Mouse (Mus musculus) limb, embryonic 11.5 days (tissue): ENCODE measurements around the gene Fam78b. TPM values are rescaled to one million over a fixed set of nuclear protein-coding genes. Genes with fewer than 3 reads are reported as not detected.

Experiments
- ATAC-seq: fragments of 200-750 bp; cut with Nextera tagmentation; 2 replicates; pipeline ENCODE4 v1.8.0; 2017; ENCODE audit warnings: low read depth; ENCODE audit not compliant: insufficient number of reproducible peaks, low FRiP score, low TSS enrichment
- DNase-seq: peaks from one replicate; pipeline ENCODE4 v3.0.0-alpha.2; 2015; ENCODE audit warnings: low spot score
- H3K27ac ChIP-seq: fragments of 300-500 bp; sonication (generic); replicated peaks from 2 replicates; pipeline ENCODE4 v1.5.1; 2014; ENCODE audit warnings: low read depth, mild to moderate bottlenecking, low read length
- H3K27me3 ChIP-seq: fragments of 300-500 bp; sonication (generic); 2 replicates; pipeline ENCODE4 v1.6.1; 2014; ENCODE audit warnings: mild to moderate bottlenecking, low read length, mixed read lengths; ENCODE audit not compliant: control insufficient read depth, insufficient read depth
- H3K36me3 ChIP-seq: fragments of 300-500 bp; sonication (generic); 2 replicates; pipeline ENCODE4 v1.6.1; 2014; ENCODE audit warnings: mild to moderate bottlenecking, low read length, moderate library complexity, mixed read lengths; ENCODE audit not compliant: control insufficient read depth, insufficient read depth
- H3K4me1 ChIP-seq: fragments of 300-500 bp; sonication (generic); 2 replicates; pipeline ENCODE4 v1.6.1; 2014; ENCODE audit warnings: low read length, mixed read lengths; ENCODE audit not compliant: control insufficient read depth, insufficient read depth
- H3K4me2 ChIP-seq: fragments of 300-500 bp; sonication (generic); 2 replicates; pipeline ENCODE4 v1.6.1; 2014; ENCODE audit warnings: low read depth, mild to moderate bottlenecking, moderate library complexity; ENCODE audit not compliant: severe bottlenecking
- H3K4me3 ChIP-seq: fragments of 300-500 bp; sonication (generic); 2 replicates; pipeline ENCODE4 v1.5.1; 2014; ENCODE audit warnings: low read depth, low read length
- H3K9ac ChIP-seq: fragments of 300-500 bp; sonication (generic); 2 replicates; pipeline ENCODE4 v1.6.1; 2014; ENCODE audit warnings: mild to moderate bottlenecking, low read length
- H3K9me3 ChIP-seq: fragments of 300-500 bp; sonication (generic); 2 replicates; pipeline ENCODE4 v1.6.1; 2016; ENCODE audit warnings: low read length; ENCODE audit not compliant: control insufficient read depth
- WGBS: fragments of 180-500 bp; shearing (Covaris S2); extraction: QIAGEN DNeasy Blood & Tissue Kit; methylation state at CpG from one replicate; pipeline ENCODE4 v1.1.7; 2014; 5-methylcytosine and 5-hydroxymethylcytosine counted together
- polyA plus RNA-seq: library from polyadenylated mRNA; unstranded; fragments of >200 nt; fragmentation: Nextera tagmentation; extraction: Ambion mirVana; gene quantifications from 2 replicates; pipeline ENCODE4 v1.2.1, GENCODE M21; 2014

Gene Fam78b
- polyA plus RNA-seq, 1 experiment from 2014 or later: 1.4 TPM

DNA sequence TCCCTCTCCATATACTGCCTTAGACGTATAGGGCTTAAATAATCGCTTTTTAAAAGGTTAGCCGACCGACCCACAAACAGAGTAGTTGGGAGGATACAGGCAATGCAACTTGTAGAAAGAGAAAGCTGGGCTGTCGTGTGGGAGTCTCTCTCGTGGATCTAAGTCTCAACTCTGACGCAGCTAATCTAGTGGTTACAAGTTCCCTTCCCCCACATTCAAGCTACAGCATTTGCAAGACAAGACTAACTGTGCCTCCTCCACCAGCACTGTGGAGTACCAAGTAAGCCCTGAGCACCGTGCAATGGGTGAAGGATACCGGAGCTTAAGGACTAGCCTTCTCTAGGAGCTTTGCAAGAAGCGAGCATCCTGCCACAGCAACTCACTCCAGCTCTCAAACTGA lies 64.8 kb downstream of the Fam78b start:
- DNase-seq (no peak), ATAC-seq (no peak)
- H3K4me3 ChIP-seq: no peak overlapping the region
- H3K4me1 ChIP-seq: no peaks in the 10 kb centered on the region
- H3K36me3 ChIP-seq: no peaks in the 10 kb centered on the region
- no peak overlapping the region for H3K9ac ChIP-seq
- H3K9me3 ChIP-seq: no peaks in the 10 kb centered on the region
- 72% methylated on average over 10 of the region's 10 CpGs for WGBS
- H3K27ac ChIP-seq: no peak overlapping the region
- no peak overlapping the region for H3K4me2 ChIP-seq
- no peaks in the 10 kb centered on the region for H3K27me3 ChIP-seq

DNA sequence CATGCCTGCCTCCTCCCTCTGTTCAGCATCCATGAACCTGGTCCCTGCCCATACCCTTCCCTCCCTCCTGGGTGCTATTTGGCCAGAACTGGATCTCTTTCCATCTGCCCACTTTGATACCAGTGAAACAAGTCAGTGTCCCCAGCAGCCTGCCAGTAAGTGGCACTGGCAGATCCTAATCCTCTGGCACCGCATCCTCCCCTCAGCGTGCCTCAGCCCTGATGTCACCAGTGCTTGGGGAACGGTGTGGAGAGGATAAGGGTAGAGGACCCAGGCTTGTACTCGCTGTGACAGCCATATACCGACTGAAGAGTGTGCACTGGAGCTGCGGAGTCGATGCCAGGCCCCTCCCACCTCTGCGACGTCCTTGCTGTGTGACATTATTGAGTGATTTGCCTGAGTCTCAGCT lies 65.7 kb downstream of the Fam78b start:
- no peaks in the 10 kb centered on the region for H3K27me3 ChIP-seq
- DNase-seq (no peak), ATAC-seq (no peak)
- no peak overlapping the region for H3K9ac ChIP-seq
- no peaks in the 10 kb centered on the region for H3K4me1 ChIP-seq
- no peaks in the 10 kb centered on the region for H3K36me3 ChIP-seq
- H3K9me3 ChIP-seq: no peaks in the 10 kb centered on the region
- no peak overlapping the region for H3K27ac ChIP-seq
- no peak overlapping the region for H3K4me2 ChIP-seq
- no peak overlapping the region for H3K4me3 ChIP-seq
- 80% methylated on average over 9 of the region's 9 CpGs for WGBS

GRCm38 (mm10) chr1:167069741-167070140 lies 68.5 kb downstream of the Fam78b start:
- Histone ChIP-seq H3K4me1 (no peaks in the 10 kb centered on the region), H3K36me3 (no peaks in the 10 kb centered on the region), H3K4me3 (no peak overlapping the region), H3K9me3 (no peaks in the 10 kb centered on the region), H3K4me2 (no peak overlapping the region), H3K27me3 (no peaks in the 10 kb centered on the region), H3K9ac (no peak overlapping the region), H3K27ac (no peak overlapping the region)
- 59% methylated on average over 9 of the region's 9 CpGs for WGBS
- no peak for ATAC-seq
- no peak for DNase-seq

DNA sequence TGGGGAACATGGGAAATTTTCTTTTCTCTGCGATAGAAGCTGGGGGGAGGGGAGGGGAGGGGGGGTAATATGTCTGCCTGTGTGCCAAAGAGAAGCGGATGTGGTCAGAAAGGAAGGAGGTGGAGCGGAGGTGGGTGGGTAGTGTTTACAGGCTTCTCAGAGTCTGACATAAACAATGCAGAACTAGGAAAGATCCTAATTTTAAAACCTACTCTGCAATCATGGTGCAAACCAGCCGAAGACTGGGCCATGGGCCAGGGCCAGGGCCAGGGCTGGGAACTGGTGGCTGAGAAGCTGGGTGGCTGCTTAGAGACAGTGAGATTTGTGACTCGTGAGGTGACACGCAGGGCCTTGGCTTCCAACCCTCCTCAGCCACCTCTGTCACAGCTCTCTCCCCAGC lies 69.1 kb downstream of the Fam78b start:
- H3K36me3 ChIP-seq: no peaks in the 10 kb centered on the region
- 83% methylated on average over 5 of the region's 6 CpGs for WGBS
- H3K4me2 ChIP-seq: no peak overlapping the region
- ATAC-seq (no peak), DNase-seq (no peak)
- H3K4me3 ChIP-seq: no peak overlapping the region
- H3K27ac ChIP-seq: no peak overlapping the region
- H3K4me1 ChIP-seq: no peaks in the 10 kb centered on the region
- H3K27me3 ChIP-seq: no peaks in the 10 kb centered on the region
- no peak overlapping the region for H3K9ac ChIP-seq
- H3K9me3 ChIP-seq: no peaks in the 10 kb centered on the region

- Histone ChIP-seq H3K27ac (no peak overlapping the region), H3K9me3 (no peaks in the 10 kb centered on the region), H3K4me3 (no peak overlapping the region), H3K9ac (no peak overlapping the region), H3K27me3 (no peaks in the 10 kb centered on the region), H3K4me2 (no peak overlapping the region), H3K4me1 (no peaks in the 10 kb centered on the region), H3K36me3 (no peaks in the 10 kb centered on the region)
- DNase-seq (no peak), ATAC-seq (no peak)
- WGBS: 83% methylated on average over 8 of the region's 8 CpGs
Observed at GRCm38 (mm10) chr1:167075726-167076125, 74.5 kb downstream of the Fam78b start.

GRCm38 (mm10) chr1:167079476-167079875 lies 78.3 kb downstream of the Fam78b start:
- H3K4me2 ChIP-seq: no peak overlapping the region
- H3K27me3 ChIP-seq: no peaks in the 10 kb centered on the region
- H3K4me1 ChIP-seq: no peaks in the 10 kb centered on the region
- no peaks in the 10 kb centered on the region for H3K36me3 ChIP-seq
- ATAC-seq (no peak), DNase-seq (peak; percentile 77)
- no peak overlapping the region for H3K4me3 ChIP-seq
- no peak overlapping the region for H3K9ac ChIP-seq
- 40% methylated on average over 5 of the region's 5 CpGs for WGBS
- H3K27ac ChIP-seq: no peak overlapping the region
- no peaks in the 10 kb centered on the region for H3K9me3 ChIP-seq

DNA sequence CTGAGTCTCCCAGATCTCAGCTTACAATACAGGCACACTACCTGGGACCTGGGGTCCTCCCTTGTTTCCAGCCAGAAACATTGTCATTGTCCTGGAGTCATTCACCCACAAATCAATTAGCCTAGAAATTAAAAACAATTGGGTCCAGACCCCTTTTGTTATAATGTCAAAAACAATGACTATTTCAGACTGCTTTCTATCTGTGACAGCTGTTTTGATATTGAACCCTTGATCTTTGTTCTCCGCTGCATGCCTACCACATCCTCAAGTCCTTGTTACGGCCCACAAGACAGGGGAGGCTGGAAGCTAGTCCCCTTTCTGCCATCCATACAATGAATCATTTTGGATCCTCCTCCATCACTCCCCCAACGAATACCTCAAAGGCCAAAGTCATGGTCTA lies 80.7 kb downstream of the Fam78b start:
- Histone ChIP-seq H3K4me2 (no peak overlapping the region), H3K9ac (no peak overlapping the region), H3K4me1 (no peaks in the 10 kb centered on the region), H3K9me3 (no peaks in the 10 kb centered on the region), H3K36me3 (no peaks in the 10 kb centered on the region), H3K4me3 (no peak overlapping the region), H3K27me3 (no peaks in the 10 kb centered on the region), H3K27ac (no peak overlapping the region)
- DNase-seq (no peak), ATAC-seq (no peak)
- WGBS: 83% methylated on average over 3 of the region's 3 CpGs

GRCm38 (mm10) chr1:167082506-167083100 lies 81.4 kb downstream of the Fam78b start:
- Histone ChIP-seq H3K27me3 (no peaks in the 10 kb centered on the region), H3K27ac (no peak overlapping the region), H3K4me2 (no peak overlapping the region), H3K4me3 (no peak overlapping the region), H3K36me3 (no peaks in the 10 kb centered on the region), H3K9me3 (no peaks in the 10 kb centered on the region), H3K9ac (no peak overlapping the region), H3K4me1 (no peaks in the 10 kb centered on the region)
- ATAC-seq (no peak), DNase-seq (no peak)
- WGBS: 54% methylated on average over 4 of the region's 4 CpGs

DNA sequence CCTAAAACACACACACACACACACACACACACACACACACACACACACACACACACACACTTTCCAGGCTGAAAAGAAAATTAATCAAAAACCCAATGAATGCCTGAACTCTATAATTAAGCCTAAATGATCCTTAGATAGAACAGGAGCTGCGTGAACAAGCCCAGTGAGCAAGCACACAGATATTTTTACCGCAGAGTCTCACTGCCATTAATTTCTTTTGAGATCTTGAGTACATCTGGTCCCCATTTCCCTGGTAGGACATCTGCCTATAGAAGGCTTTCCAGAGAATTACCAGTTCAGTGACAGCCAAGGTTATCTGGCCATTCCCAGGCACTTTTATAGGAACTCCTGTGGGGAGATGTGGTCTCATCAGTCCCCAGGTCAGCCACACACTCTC lies 82.0 kb downstream of the Fam78b start:
- 75% methylated on average over 2 of the region's 2 CpGs for WGBS
- DNase-seq: no peak
- no peak overlapping the region for H3K4me2 ChIP-seq
- no peak overlapping the region for H3K9ac ChIP-seq
- no peaks in the 10 kb centered on the region for H3K9me3 ChIP-seq
- no peak for ATAC-seq
- H3K36me3 ChIP-seq: no peaks in the 10 kb centered on the region
- H3K27ac ChIP-seq: no peak overlapping the region
- H3K4me3 ChIP-seq: no peak overlapping the region
- H3K4me1 ChIP-seq: no peaks in the 10 kb centered on the region
- no peaks in the 10 kb centered on the region for H3K27me3 ChIP-seq
